Mouse (Mus musculus): ENCODE data around the gene Slc9a1. TPM values are rescaled to one million over a fixed set of nuclear protein-coding genes. Genes with fewer than 3 reads are reported as not detected.

The Slc9a1 gene
- polyA plus RNA-seq, 1 experiment from 2014 or later: 7.2 TPM

DNA sequence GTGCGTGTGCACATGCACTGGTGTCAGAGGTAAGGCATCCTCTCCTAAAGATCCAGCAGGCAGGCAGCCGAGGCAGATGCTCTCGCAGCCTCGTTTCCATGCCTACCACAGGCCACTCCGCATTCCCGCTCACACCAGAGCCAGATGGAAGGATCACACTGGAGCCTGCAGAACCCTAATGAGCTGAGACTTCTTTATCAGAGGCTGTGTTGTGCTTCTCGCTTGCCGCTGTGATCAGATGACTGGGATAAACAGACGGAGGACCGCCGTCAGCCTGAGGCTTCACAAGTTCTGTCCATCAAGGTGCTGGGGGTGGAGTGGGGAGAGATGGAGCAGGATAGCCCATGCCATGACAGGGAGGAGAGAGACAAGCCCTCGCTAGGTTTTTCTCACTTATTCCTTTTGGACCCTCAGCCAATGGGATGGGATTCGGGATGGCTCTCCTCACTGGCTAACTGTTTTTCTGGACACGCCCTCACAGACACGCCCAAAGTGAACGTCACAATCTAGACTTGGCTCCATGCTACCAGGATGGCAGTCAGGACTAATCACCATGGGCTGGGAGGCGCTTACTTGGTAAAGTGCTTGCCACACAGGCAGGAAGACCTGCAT, 63.2 kb downstream of the Slc9a1 start:
- no peak overlapping the region for H3K9ac ChIP-seq (ENCODE audit: low read length)
- H3K4me1 ChIP-seq (ENCODE audit: control insufficient read depth, insufficient read depth, low read length): no peaks in the 10 kb centered on the region
- H3K4me2 ChIP-seq (ENCODE audit: low read depth, low read length): peak overlapping the region; percentile 6; the same call in 1 of the 2 replicates
- H3K9me3 ChIP-seq (replicated peaks; ENCODE audit: control insufficient read depth, low read length): no peaks in the 10 kb centered on the region
- H3K27me3 ChIP-seq (ENCODE audit: control insufficient read depth, insufficient read depth, low read length): no peaks in the 10 kb centered on the region
- ATAC-seq (replicated peaks; ENCODE audit: extremely low read depth, insufficient read depth, low FRiP score): no peak
- 18% methylated on average over 17 of the region's 17 CpGs for WGBS
- H3K4me3 ChIP-seq (ENCODE audit: low read length): no peak overlapping the region
- no peaks in the 10 kb centered on the region for H3K36me3 ChIP-seq (ENCODE audit: control insufficient read depth, insufficient read depth)
- H3K27ac ChIP-seq (ENCODE audit: low read length): no peak overlapping the region

GRCm38 (mm10) chr4:133435921-133436320, 66.4 kb downstream of the Slc9a1 start:
- Histone ChIP-seq H3K4me1 (ENCODE audit: control insufficient read depth, insufficient read depth, low read length) (peaks cover 12% of the 10 kb centered on the region), H3K27me3 (ENCODE audit: control insufficient read depth, insufficient read depth, low read length) (no peaks in the 10 kb centered on the region), H3K4me2 (ENCODE audit: low read depth, low read length) (no peak overlapping the region), H3K4me3 (ENCODE audit: low read length) (no peak overlapping the region), H3K27ac (ENCODE audit: low read length) (no peak overlapping the region), H3K9ac (ENCODE audit: low read length) (no peak overlapping the region), H3K9me3 (replicated peaks; ENCODE audit: control insufficient read depth, low read length) (no peaks in the 10 kb centered on the region), H3K36me3 (ENCODE audit: control insufficient read depth, insufficient read depth) (no peaks in the 10 kb centered on the region)
- WGBS: 81% methylated on average over 11 of the region's 11 CpGs
- ATAC-seq (replicated peaks; ENCODE audit: extremely low read depth, insufficient read depth, low FRiP score): no peak

DNA sequence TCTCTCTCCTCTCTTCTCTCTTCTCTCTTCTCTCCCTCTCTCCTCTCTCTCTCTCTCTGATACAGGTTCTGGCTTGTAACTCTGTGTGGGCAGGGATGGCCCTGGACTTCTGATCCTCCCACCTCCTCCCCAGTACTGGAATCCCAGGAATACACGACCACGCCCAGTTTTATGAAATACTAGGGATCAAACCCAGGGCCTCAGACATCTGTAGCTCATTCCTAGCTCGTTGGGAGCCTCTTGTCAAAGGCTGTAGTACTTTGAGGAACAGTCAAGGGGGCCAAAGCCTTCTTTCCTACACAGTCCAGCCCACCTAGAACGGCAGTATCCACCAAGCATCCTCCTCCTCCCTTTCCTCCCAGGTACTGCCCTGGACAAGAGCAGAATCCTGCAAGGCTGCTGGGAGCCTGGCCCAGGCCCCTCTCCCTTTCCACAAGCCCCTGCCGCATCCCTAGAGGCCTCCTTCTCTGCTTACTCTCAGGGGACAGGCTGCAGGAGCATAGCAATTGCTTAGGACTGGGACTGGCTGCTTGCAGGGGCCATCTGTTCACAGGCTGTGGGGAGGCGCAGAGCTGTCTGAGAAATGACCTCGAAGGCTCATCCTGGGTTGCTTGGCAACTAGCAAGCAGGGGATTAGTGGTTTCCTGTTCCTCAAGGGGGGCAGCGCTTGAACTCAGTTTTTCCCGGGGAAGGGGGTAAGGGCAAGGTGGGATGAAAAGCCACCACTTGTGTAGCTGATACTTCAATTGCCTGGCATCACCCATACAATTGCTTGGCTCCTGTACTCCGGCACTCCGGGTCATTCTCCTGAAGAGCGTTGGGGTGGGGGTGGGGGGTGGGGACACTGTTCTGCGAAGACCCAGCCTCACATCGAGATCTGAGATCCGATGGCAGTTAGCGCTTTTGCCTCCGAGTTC, 70.2 kb downstream of the Slc9a1 start:
- WGBS: 11% methylated on average over 17 of the region's 17 CpGs
- Histone ChIP-seq H3K36me3 (ENCODE audit: control insufficient read depth, insufficient read depth) (no peaks in the 10 kb centered on the region), H3K9ac (ENCODE audit: low read length) (0 out of 2 replicates have a peak overlapping the region, but pooled peaks have one; percentile 22), H3K9me3 (replicated peaks; ENCODE audit: control insufficient read depth, low read length) (no peaks in the 10 kb centered on the region), H3K4me3 (ENCODE audit: low read length) (peak overlapping the region; percentile 1; the same call in 1 of the 2 replicates), H3K27me3 (ENCODE audit: control insufficient read depth, insufficient read depth, low read length) (no peaks in the 10 kb centered on the region), H3K27ac (ENCODE audit: low read length) (no peak overlapping the region), H3K4me1 (ENCODE audit: control insufficient read depth, insufficient read depth, low read length) (peaks cover 12% of the 10 kb centered on the region), H3K4me2 (ENCODE audit: low read depth, low read length) (peak overlapping the region; percentile 54)
- 0 out of 2 replicates have a peak, but pooled peaks have one; percentile 37 for ATAC-seq (replicated peaks; ENCODE audit: extremely low read depth, insufficient read depth, low FRiP score)

DNA sequence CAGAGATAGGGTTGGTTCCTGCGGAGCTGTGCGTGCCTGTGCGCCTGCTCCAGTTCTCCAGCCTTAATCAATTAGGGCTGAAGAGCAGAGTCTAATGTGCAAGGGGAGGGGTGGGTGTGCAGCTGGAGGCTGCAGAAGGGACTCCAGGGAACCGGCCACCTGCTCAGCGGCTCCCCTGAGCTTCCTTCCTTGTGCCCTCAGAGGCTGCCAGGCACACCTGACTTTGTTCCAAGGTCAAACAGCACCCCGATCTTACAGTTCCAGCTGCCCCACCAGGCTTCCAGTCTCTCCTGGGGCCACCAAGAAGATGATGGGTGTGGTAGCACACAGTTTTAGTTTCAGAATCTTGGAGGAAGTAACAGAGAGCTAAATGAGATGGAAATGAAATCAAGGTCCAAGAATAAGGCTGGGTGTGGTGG, 70.9 kb downstream of the Slc9a1 start:
- ATAC-seq (replicated peaks; ENCODE audit: extremely low read depth, insufficient read depth, low FRiP score): no peak
- Histone ChIP-seq H3K27ac (ENCODE audit: low read length) (no peak overlapping the region), H3K4me3 (ENCODE audit: low read length) (peak overlapping the region; percentile 1; the same call in 1 of the 2 replicates), H3K36me3 (ENCODE audit: control insufficient read depth, insufficient read depth) (no peaks in the 10 kb centered on the region), H3K9ac (ENCODE audit: low read length) (0 out of 2 replicates have a peak overlapping the region, but pooled peaks have one; percentile 22), H3K4me1 (ENCODE audit: control insufficient read depth, insufficient read depth, low read length) (peaks cover 12% of the 10 kb centered on the region), H3K4me2 (ENCODE audit: low read depth, low read length) (peak overlapping the region; percentile 54), H3K9me3 (replicated peaks; ENCODE audit: control insufficient read depth, low read length) (no peaks in the 10 kb centered on the region), H3K27me3 (ENCODE audit: control insufficient read depth, insufficient read depth, low read length) (no peaks in the 10 kb centered on the region)
- WGBS: 10% methylated on average over 6 of the region's 6 CpGs

- peaks cover 12% of the 10 kb centered on the region for H3K4me1 ChIP-seq (ENCODE audit: control insufficient read depth, insufficient read depth, low read length)
- peak overlapping the region; percentile 75 for H3K27ac ChIP-seq (ENCODE audit: low read length)
- H3K9me3 ChIP-seq (replicated peaks; ENCODE audit: control insufficient read depth, low read length): no peaks in the 10 kb centered on the region
- H3K4me3 ChIP-seq (ENCODE audit: low read length): no peak overlapping the region
- H3K36me3 ChIP-seq (ENCODE audit: control insufficient read depth, insufficient read depth): no peaks in the 10 kb centered on the region
- 66% methylated on average over 3 of the region's 3 CpGs for WGBS
- no peaks in the 10 kb centered on the region for H3K27me3 ChIP-seq (ENCODE audit: control insufficient read depth, insufficient read depth, low read length)
- H3K9ac ChIP-seq (ENCODE audit: low read length): no peak overlapping the region
- ATAC-seq (replicated peaks; ENCODE audit: extremely low read depth, insufficient read depth, low FRiP score): no peak
- H3K4me2 ChIP-seq (ENCODE audit: low read depth, low read length): no peak overlapping the region
Observed at GRCm38 (mm10) chr4:133442194-133442593, 72.7 kb downstream of the Slc9a1 start.

DNA sequence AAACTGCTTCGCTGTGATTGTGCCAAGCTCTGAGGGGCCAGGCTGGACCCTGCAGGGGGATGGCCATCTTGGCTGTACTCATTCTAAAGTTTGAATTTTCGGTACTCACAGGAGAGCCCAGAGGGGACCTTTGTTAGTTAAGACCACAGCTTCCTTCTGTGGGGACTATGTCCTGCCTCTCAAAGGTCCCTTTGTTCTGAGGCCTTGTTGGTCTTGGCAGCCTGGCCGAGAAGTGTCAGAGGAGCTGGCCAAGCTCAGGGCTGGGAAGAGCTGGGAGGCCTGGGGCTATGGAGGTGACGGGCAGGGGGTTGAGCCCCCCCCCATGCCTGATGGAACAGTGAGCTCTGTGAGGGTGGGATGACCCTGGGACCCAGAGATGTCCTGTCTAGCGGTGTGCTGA, 73.6 kb downstream of the Slc9a1 start:
- peak; percentile 58 for ATAC-seq (replicated peaks; ENCODE audit: extremely low read depth, insufficient read depth, low FRiP score)
- Histone ChIP-seq H3K9ac (ENCODE audit: low read length) (no peak overlapping the region), H3K27me3 (ENCODE audit: control insufficient read depth, insufficient read depth, low read length) (no peaks in the 10 kb centered on the region), H3K4me2 (ENCODE audit: low read depth, low read length) (no peak overlapping the region), H3K27ac (ENCODE audit: low read length) (peak overlapping the region; percentile 75), H3K9me3 (replicated peaks; ENCODE audit: control insufficient read depth, low read length) (no peaks in the 10 kb centered on the region), H3K4me3 (ENCODE audit: low read length) (no peak overlapping the region), H3K36me3 (ENCODE audit: control insufficient read depth, insufficient read depth) (no peaks in the 10 kb centered on the region), H3K4me1 (ENCODE audit: control insufficient read depth, insufficient read depth, low read length) (peaks cover 12% of the 10 kb centered on the region)
- 57% methylated on average over 5 of the region's 5 CpGs for WGBS

DNA sequence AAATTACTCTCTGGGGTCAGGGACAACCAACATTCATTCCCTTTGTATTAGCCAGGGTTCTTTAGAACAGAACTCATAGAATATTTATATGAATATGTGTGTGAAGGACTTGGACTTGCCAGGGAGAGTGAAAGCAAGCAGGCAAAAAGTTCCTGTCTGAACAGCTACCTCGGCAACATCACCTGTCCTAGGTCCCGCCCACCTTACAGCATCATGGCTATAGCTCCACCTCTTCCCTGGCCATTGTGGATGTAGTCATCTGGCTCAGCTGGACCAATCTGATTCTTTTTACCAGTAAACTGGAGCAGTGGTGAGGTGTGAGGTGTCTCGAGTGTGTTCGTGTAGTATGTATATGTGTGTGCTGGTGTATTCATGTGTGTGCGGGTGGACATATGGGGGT, 76.2 kb downstream of the Slc9a1 start:
- Histone ChIP-seq H3K9me3 (replicated peaks; ENCODE audit: control insufficient read depth, low read length) (no peaks in the 10 kb centered on the region), H3K4me2 (ENCODE audit: low read depth, low read length) (no peak overlapping the region), H3K4me1 (ENCODE audit: control insufficient read depth, insufficient read depth, low read length) (no peaks in the 10 kb centered on the region), H3K36me3 (ENCODE audit: control insufficient read depth, insufficient read depth) (no peaks in the 10 kb centered on the region), H3K27ac (ENCODE audit: low read length) (no peak overlapping the region), H3K9ac (ENCODE audit: low read length) (no peak overlapping the region), H3K4me3 (ENCODE audit: low read length) (no peak overlapping the region), H3K27me3 (ENCODE audit: control insufficient read depth, insufficient read depth, low read length) (no peaks in the 10 kb centered on the region)
- WGBS: 80% methylated on average over 5 of the region's 5 CpGs
- no peak for ATAC-seq (replicated peaks; ENCODE audit: extremely low read depth, insufficient read depth, low FRiP score)

- Histone ChIP-seq H3K4me3 (ENCODE audit: low read length) (no peak overlapping the region), H3K36me3 (ENCODE audit: control insufficient read depth, insufficient read depth) (no peaks in the 10 kb centered on the region), H3K27ac (ENCODE audit: low read length) (no peak overlapping the region), H3K4me1 (ENCODE audit: control insufficient read depth, insufficient read depth, low read length) (no peaks in the 10 kb centered on the region), H3K9me3 (replicated peaks; ENCODE audit: control insufficient read depth, low read length) (no peaks in the 10 kb centered on the region), H3K9ac (ENCODE audit: low read length) (no peak overlapping the region), H3K4me2 (ENCODE audit: low read depth, low read length) (no peak overlapping the region), H3K27me3 (ENCODE audit: control insufficient read depth, insufficient read depth, low read length) (no peaks in the 10 kb centered on the region)
- no peak for ATAC-seq (replicated peaks; ENCODE audit: extremely low read depth, insufficient read depth, low FRiP score)
- 53% methylated on average over 5 of the region's 5 CpGs for WGBS
Observed at GRCm38 (mm10) chr4:133447366-133447765, 77.9 kb downstream of the Slc9a1 start.

- Histone ChIP-seq H3K27ac (ENCODE audit: low read length) (no peak overlapping the region), H3K4me1 (ENCODE audit: control insufficient read depth, insufficient read depth, low read length) (no peaks in the 10 kb centered on the region), H3K9me3 (replicated peaks; ENCODE audit: control insufficient read depth, low read length) (no peaks in the 10 kb centered on the region), H3K27me3 (ENCODE audit: control insufficient read depth, insufficient read depth, low read length) (no peaks in the 10 kb centered on the region), H3K9ac (ENCODE audit: low read length) (no peak overlapping the region), H3K4me3 (ENCODE audit: low read length) (no peak overlapping the region), H3K36me3 (ENCODE audit: control insufficient read depth, insufficient read depth) (no peaks in the 10 kb centered on the region), H3K4me2 (ENCODE audit: low read depth, low read length) (no peak overlapping the region)
- ATAC-seq (replicated peaks; ENCODE audit: extremely low read depth, insufficient read depth, low FRiP score): no peak
- 81% methylated on average over 11 of the region's 11 CpGs for WGBS
Observed at GRCm38 (mm10) chr4:133447967-133448366, 78.5 kb downstream of the Slc9a1 start.
